Mouse (Mus musculus) heart, postnatal 0 days (tissue): ENCODE measurements around the gene Leng1. TPM values are rescaled to one million over a fixed set of nuclear protein-coding genes. Genes with fewer than 3 reads are reported as not detected.
A peak's percentile ranks its signal among the peaks of the same experiment; 100 is the strongest.

ENCODE experiments used
- ATAC-seq: fragments of 200-750 bp; cut with Nextera tagmentation; 2 replicates; pipeline ENCODE4 v1.8.0; 2017; ENCODE audit warnings: low read depth, moderate number of reproducible peaks, moderate library complexity; ENCODE audit not compliant: insufficient read depth
- DNase-seq: peaks from one replicate; pipeline ENCODE4 v3.0.0-alpha.2; 2016; ENCODE audit warnings: low spot score
- H3K27ac ChIP-seq: fragments of 300-500 bp; sonication (generic); 2 replicates; pipeline ENCODE4 v1.5.1; 2014; ENCODE audit warnings: low read depth, mild to moderate bottlenecking
- H3K27me3 ChIP-seq: fragments of 300-500 bp; sonication (generic); 2 replicates; pipeline ENCODE4 v1.6.1; 2014; ENCODE audit warnings: low read length, mixed read lengths; ENCODE audit not compliant: control insufficient read depth, insufficient read depth
- H3K36me3 ChIP-seq: fragments of 300-500 bp; sonication (generic); replicated peaks from 2 replicates; pipeline ENCODE4 v1.6.1; 2014; ENCODE audit warnings: low read length, mixed read lengths; ENCODE audit not compliant: control insufficient read depth, insufficient read depth
- H3K4me1 ChIP-seq: fragments of 300-500 bp; sonication (generic); 2 replicates; pipeline ENCODE4 v1.6.1; 2014; ENCODE audit warnings: antibody characterized with exemption; ENCODE audit not compliant: control insufficient read depth, insufficient read depth
- H3K4me2 ChIP-seq: fragments of 300-500 bp; sonication (generic); 2 replicates; pipeline ENCODE4 v1.6.1; 2014; ENCODE audit warnings: low read depth, mild to moderate bottlenecking, low read length, moderate library complexity
- H3K4me3 ChIP-seq: fragments of 300-500 bp; sonication (generic); 2 replicates; pipeline ENCODE4 v1.5.1; 2014; ENCODE audit warnings: low read depth, low read length
- H3K9ac ChIP-seq: fragments of 300-500 bp; sonication (generic); replicated peaks from 2 replicates; pipeline ENCODE4 v1.6.1; 2014; ENCODE audit warnings: low read depth, low read length, mixed read lengths
- H3K9me3 ChIP-seq: fragments of 300-500 bp; sonication (generic); replicated peaks from 2 replicates; pipeline ENCODE4 v1.6.1; 2016; ENCODE audit warnings: low read length; ENCODE audit not compliant: control insufficient read depth
- CTCF ChIP-seq: IDR thresholded peaks from 2 replicates; pipeline ENCODE4 v1.5.1; 2016; ENCODE audit warnings: antibody characterized with exemption, control low read depth, low read depth
- EP300 ChIP-seq: IDR thresholded peaks from 2 replicates; pipeline ENCODE4 v1.6.1; 2016; ENCODE audit warnings: antibody characterized with exemption, low read depth
- WGBS: fragments of 180-500 bp; shearing (Covaris S2); extraction: QIAGEN DNeasy Blood & Tissue Kit; methylation state at CpG from one replicate; pipeline ENCODE4 v1.1.7; 2014; 5-methylcytosine and 5-hydroxymethylcytosine counted together
- polyA plus RNA-seq: library from polyadenylated mRNA; unstranded; fragments of >200 nt; fragmentation: Nextera tagmentation; extraction: Ambion mirVana; gene quantifications from 2 replicates; pipeline ENCODE4 v1.2.1, GENCODE M21; 2015
- total RNA-seq: library from RNA; depleted of rRNA; stranded (reverse); fragments of >200 nt; gene quantifications from 2 replicates; pipeline ENCODE4 v1.2.3, GENCODE M21; 2014; ENCODE audit warnings: low replicate concordance

Leng1 gene
- total and polyA plus RNA-seq, 2 experiments from 2014 or later, result 11.9 to 23.9 TPM

DNA sequence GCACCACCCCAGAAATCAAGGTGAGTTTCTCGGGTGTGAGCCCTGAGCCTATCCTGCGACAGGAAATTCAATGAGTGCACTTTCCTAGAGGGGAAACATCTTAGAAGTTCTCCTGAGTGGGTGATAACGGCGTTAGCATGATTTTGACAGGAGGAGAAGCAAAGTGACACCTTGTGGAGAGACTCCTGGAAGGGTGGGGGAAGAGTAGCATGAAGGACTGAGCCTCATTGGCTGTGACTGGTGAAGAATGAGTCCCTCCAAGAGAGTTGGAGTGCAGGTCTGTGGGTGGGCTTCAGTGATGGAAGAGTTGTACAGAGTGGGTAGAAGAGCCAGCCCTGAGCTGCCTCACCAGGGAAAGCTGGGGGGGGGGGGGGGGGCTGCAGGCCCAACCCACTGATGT, 8.7 kb downstream of the Leng1 start:
- H3K36me3 ChIP-seq, result peaks cover 99% of the 10 kb centered on the region
- H3K4me2 ChIP-seq, result no peak overlapping the region
- no peaks in the 10 kb centered on the region for H3K9me3 ChIP-seq
- H3K4me1 ChIP-seq, result no peaks in the 10 kb centered on the region
- no peaks in the 10 kb centered on the region for H3K27me3 ChIP-seq
- no peak overlapping the region for H3K4me3 ChIP-seq
- H3K27ac ChIP-seq, result no peak overlapping the region
- ATAC-seq, result no peak
- DNase-seq, result no peak
- no peak overlapping the region for H3K9ac ChIP-seq
- TF ChIP-seq CTCF (no peak), EP300 (no peak)
- 78% methylated on average over 4 of the region's 4 CpGs for WGBS

DNA sequence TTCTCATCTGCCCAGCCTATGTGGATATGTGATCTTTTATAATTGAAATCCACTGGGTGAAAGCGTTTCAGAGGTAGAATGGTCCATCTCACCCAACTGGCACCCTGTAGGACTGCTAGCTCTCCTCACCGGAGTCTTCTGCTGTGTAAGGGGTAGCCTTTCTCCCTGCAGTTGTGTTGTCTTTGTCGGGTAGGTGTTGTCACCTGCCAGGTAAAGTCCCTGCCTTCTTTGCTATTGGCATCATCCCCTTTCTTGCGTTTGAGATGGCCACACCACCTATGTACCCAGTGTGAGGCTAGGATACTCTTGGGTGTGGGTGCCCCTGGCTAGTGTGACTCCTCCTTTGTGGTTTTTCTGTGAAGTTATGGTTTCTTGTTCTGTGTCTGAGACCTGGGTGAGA, 19.0 kb downstream of the Leng1 start:
- H3K36me3 ChIP-seq, result peaks cover 17% of the 10 kb centered on the region
- DNase-seq, result no peak
- no peaks in the 10 kb centered on the region for H3K27me3 ChIP-seq
- H3K4me2 ChIP-seq, result peak overlapping the region; percentile 79
- H3K27ac ChIP-seq, result no peak overlapping the region
- H3K9ac ChIP-seq, result peak overlapping the region; percentile 95
- peak overlapping the region; percentile 95 for H3K4me3 ChIP-seq
- no peak for ATAC-seq
- no peak for TF ChIP-seq EP300
- TF ChIP-seq CTCF, result no peak
- H3K4me1 ChIP-seq, result peaks cover 23% of the 10 kb centered on the region
- 56% methylated on average over 4 of the region's 4 CpGs for WGBS
- no peaks in the 10 kb centered on the region for H3K9me3 ChIP-seq

DNA sequence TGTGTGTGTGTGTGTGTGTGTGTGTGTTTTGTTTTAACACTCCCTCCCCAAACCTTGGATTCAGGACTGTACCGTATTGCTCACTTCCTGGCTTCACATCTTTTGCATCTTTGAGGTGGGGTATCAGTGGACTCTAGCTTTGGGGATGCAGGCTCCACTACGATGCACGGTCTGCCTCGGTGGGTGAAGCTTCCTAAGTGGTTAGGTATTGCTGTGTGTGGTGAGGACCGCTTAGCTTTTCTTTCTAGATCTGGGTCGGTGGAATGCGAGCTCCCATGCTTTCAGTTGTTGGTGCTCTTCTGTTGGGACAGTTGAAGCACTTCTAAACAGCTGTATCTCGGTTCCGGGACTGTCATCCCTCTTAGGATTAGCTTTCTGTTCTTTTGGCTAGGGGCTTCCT, 19.5 kb downstream of the Leng1 start:
- Histone ChIP-seq H3K4me3 (peak overlapping the region; percentile 95), H3K27ac (peak overlapping the region; percentile 99; the same call in 1 of the 2 replicates), H3K4me2 (peak overlapping the region; percentile 79), H3K36me3 (peaks cover 16% of the 10 kb centered on the region), H3K9me3 (no peaks in the 10 kb centered on the region), H3K4me1 (peaks cover 23% of the 10 kb centered on the region), H3K27me3 (no peaks in the 10 kb centered on the region), H3K9ac (peak overlapping the region; percentile 95)
- ATAC-seq (no peak), DNase-seq (no peak)
- TF ChIP-seq EP300 (no peak), CTCF (no peak)
- 5% methylated on average over 9 of the region's 9 CpGs for WGBS

DNA sequence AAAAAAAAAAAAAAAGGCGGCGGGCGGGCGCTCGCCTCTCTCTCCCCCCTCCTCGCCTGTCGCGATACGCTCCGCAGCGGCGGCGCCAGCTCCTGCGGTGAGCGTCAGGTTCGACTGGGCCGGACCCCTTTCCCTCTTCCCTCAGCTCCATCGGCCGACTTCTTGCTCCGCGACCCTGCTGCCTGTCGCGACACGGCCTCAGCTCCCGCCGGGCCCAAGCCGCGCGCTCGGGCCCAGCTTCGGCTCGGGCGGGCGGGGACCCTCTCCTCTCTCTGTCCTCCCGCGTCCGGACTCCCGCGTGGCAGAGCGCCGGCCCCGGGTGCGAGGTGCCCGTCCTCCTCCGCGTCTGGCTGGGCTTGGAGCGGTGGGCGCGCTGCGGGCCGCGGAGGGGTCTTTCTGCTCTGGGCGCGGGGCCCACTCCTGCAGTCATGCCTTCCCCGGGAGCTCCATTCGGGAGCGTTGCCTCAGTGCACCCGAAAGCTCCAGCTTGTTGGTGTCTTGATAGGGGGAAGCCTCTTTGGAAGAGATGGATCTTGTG, 20.1 kb downstream of the Leng1 start:
- Histone ChIP-seq H3K27ac (peak overlapping the region; percentile 99), H3K4me2 (peak overlapping the region; percentile 79), H3K9me3 (no peaks in the 10 kb centered on the region), H3K4me1 (peaks cover 23% of the 10 kb centered on the region), H3K36me3 (peaks cover 16% of the 10 kb centered on the region), H3K27me3 (no peaks in the 10 kb centered on the region), H3K9ac (peak overlapping the region; percentile 95), H3K4me3 (peak overlapping the region; percentile 95)
- TF ChIP-seq CTCF (no peak), EP300 (no peak)
- peak; percentile 1; the same call in 1 of the 2 replicates for ATAC-seq
- DNase-seq, result no peak
- under 1% methylated on average over 51 of the region's 58 CpGs for WGBS

DNA sequence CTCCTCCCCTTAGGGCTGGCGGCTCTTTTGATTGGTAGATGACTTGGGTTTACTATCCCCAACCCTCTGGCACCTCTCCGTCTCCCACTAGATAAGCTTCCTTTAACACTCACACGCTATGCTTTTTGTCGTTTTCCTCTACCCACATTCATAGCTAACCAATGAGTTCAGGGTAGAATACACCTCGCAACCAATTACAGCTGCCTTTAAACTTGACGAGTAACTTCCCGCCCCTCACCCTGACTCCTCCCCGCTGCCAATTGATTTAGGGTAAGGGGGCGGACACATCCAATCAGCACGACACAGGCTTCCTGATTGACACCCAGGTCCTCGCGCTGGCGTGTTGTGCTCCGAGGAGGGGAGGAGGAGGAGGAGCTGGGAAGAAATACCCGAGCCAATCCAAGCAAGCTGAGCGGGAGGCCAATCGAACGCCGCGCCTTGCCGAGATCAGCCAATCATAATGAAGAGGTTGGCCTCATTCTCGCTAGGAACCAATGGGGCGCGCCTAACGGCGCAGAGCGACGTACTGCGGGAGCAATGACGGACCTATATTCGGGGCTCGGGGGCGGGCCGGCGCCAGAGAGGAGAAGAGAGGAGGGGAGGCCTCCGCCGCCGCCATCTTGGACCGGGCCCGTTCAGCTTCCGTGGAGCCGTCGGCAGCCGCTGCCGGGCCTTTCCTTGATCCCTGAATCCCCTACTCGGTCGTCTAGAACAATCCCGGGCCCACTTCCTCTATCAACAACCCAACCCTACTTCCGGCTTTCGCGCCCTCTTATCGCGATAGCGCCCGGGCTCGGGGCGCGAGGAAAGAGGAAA, 20.8 kb downstream of the Leng1 start, which contains the start of gene Cnot3:
TSS of gene Cnot3 (plus strand) at position 597 of the 816 bp plus-strand sequence.
- TF ChIP-seq CTCF (no peak), EP300 (peak; percentile 95)
- DNase-seq, result peak; percentile 100
- no peaks in the 10 kb centered on the region for H3K9me3 ChIP-seq
- peak within 1 kb of the TSS; percentile 79 for H3K4me2 ChIP-seq
- whole genome bisulfite sequencing, result under 1% methylated on average over 56 of the region's 58 CpGs
- peak; percentile 97 for ATAC-seq
- H3K27me3 ChIP-seq, result no peaks in the 10 kb centered on the region
- peak within 1 kb of the TSS; percentile 95 for H3K9ac ChIP-seq
- peak within 1 kb of the TSS; percentile 99 for H3K27ac ChIP-seq
- H3K4me1 ChIP-seq, result peaks cover 23% of the 10 kb centered on the region
- peak within 1 kb of the TSS; percentile 95 for H3K4me3 ChIP-seq
- peaks cover 16% of the 10 kb centered on the region for H3K36me3 ChIP-seq
